Mouse (Mus musculus) embryonic fibroblast, embryonic 13.5 days (primary cell): ENCODE measurements at regions not wholly inside any gene's neighbourhood (a gene's known extent, or its start where the extent isn't known, plus 50 kb on each side); places are given as distances from the start of the nearest gene placed in this dataset.

ENCODE experiments used
- CTCF ChIP-seq: IDR thresholded peaks from 2 replicates; pipeline ENCODE4 v1.5.1; 2011; ENCODE audit warnings: mild to moderate bottlenecking, control low read depth, low read length, moderate library complexity, borderline replicate concordance; ENCODE audit not compliant: insufficient read depth
- POLR2A ChIP-seq: IDR thresholded peaks from 2 replicates; pipeline ENCODE4 v1.6.1; 2011; ENCODE audit warnings: low read depth, mild to moderate bottlenecking, control low read depth, low read length, moderate library complexity

- no peak for TF ChIP-seq POLR2A
- TF ChIP-seq CTCF: no peak
Measured at GRCm38 (mm10) chr9:80615114-80615513, 149.8 kb upstream of the Impg1 start.
